Mouse (Mus musculus): ENCODE results near the gene Rsg1. TPM values are rescaled to one million over a fixed set of nuclear protein-coding genes. Genes with fewer than 3 reads are reported as not detected.
A peak's percentile ranks its signal among the peaks of the same experiment; 100 is the strongest.

The Rsg1 gene
- polyA plus RNA-seq, 1 experiment from 2014 or later, result 5.1 TPM

DNA sequence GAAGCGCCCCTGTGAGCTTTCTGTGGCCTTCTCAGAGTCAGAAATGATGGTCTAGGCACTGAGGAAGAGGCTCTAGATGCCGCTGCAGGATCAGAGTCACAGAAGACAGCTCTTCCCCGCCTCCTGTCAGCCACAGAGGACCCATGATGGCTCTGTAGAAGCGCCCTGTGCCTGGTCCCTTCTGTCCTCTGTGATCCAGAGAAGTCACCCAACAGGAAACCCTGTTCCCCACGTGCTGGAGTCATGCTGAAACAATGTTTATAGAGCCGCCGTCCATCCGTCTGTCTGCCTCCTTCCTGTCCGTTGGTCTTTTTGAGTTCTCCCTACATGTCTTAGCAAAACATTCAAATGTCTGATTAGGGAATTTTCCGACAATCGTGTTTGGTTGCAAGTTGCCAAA, 12.8 kb upstream of the Rsg1 start:
- DNase-seq (ENCODE audit: low spot score) (no peak), ATAC-seq (ENCODE audit: low read depth) (no peak)
- H3K9ac ChIP-seq (ENCODE audit: low read depth, low read length), result no peak overlapping the region
- no peaks in the 10 kb centered on the region for H3K4me1 ChIP-seq (ENCODE audit: control insufficient read depth, insufficient read depth, low read length)
- H3K27ac ChIP-seq (replicated peaks; ENCODE audit: low read depth, low read length), result no peak overlapping the region; the same call in 1 of the 2 replicates
- no peak overlapping the region for H3K4me2 ChIP-seq (ENCODE audit: low read depth, low read length)
- peaks cover 64% of the 10 kb centered on the region for H3K36me3 ChIP-seq (ENCODE audit: control insufficient read depth, insufficient read depth, low read length)
- H3K9me3 ChIP-seq (ENCODE audit: control insufficient read depth, low read length), result no peaks in the 10 kb centered on the region
- H3K4me3 ChIP-seq (ENCODE audit: low read depth, low read length), result no peak overlapping the region
- no peaks in the 10 kb centered on the region for H3K27me3 ChIP-seq (replicated peaks; ENCODE audit: control insufficient read depth, insufficient read depth, low read length)
- 83% methylated on average over 11 of the region's 11 CpGs for WGBS

DNA sequence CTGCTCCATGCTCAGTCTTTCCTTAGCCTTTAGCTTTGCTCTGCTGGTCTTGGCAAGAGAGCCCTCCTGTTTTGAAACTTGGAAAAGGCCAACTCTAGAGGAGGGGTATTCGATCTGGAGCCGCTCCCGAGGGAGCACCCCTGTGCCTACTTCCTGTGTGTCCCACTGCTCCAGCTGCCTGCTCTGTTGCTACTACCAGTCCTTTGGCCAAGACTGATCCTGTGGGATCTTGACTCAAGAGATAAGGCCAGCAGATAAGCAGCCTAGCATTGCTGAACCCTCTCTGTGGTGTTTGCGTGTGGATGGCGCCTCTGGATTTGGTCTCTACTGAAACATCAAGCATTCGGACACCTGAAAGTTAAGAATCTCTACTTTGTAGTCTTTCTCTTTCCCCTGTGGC, 11.6 kb upstream of the Rsg1 start:
- Histone ChIP-seq H3K4me1 (ENCODE audit: control insufficient read depth, insufficient read depth, low read length) (no peaks in the 10 kb centered on the region), H3K9ac (ENCODE audit: low read depth, low read length) (no peak overlapping the region), H3K27ac (replicated peaks; ENCODE audit: low read depth, low read length) (no peak overlapping the region), H3K9me3 (ENCODE audit: control insufficient read depth, low read length) (no peaks in the 10 kb centered on the region), H3K4me2 (ENCODE audit: low read depth, low read length) (no peak overlapping the region), H3K4me3 (ENCODE audit: low read depth, low read length) (no peak overlapping the region), H3K36me3 (ENCODE audit: control insufficient read depth, insufficient read depth, low read length) (peaks cover 51% of the 10 kb centered on the region), H3K27me3 (replicated peaks; ENCODE audit: control insufficient read depth, insufficient read depth, low read length) (no peaks in the 10 kb centered on the region)
- no peak for ATAC-seq (ENCODE audit: low read depth)
- WGBS, result 85% methylated on average over 6 of the region's 6 CpGs
- no peak for DNase-seq (ENCODE audit: low spot score)

GRCm38 (mm10) chr4:141204580-141205061, 9.1 kb upstream of the Rsg1 start:
- Histone ChIP-seq H3K27me3 (replicated peaks; ENCODE audit: control insufficient read depth, insufficient read depth, low read length) (no peaks in the 10 kb centered on the region), H3K4me1 (ENCODE audit: control insufficient read depth, insufficient read depth, low read length) (no peaks in the 10 kb centered on the region), H3K4me2 (ENCODE audit: low read depth, low read length) (no peak overlapping the region), H3K9ac (ENCODE audit: low read depth, low read length) (no peak overlapping the region), H3K27ac (replicated peaks; ENCODE audit: low read depth, low read length) (no peak overlapping the region), H3K9me3 (ENCODE audit: control insufficient read depth, low read length) (no peaks in the 10 kb centered on the region), H3K4me3 (ENCODE audit: low read depth, low read length) (no peak overlapping the region), H3K36me3 (ENCODE audit: control insufficient read depth, insufficient read depth, low read length) (peaks cover 31% of the 10 kb centered on the region)
- peak; percentile 78 for ATAC-seq (ENCODE audit: low read depth)
- DNase-seq (ENCODE audit: low spot score), result peak; percentile 55
- 74% methylated on average over 4 of the region's 4 CpGs for WGBS

GRCm38 (mm10) chr4:141207081-141207480, 6.7 kb upstream of the Rsg1 start:
- Histone ChIP-seq H3K27me3 (replicated peaks; ENCODE audit: control insufficient read depth, insufficient read depth, low read length) (no peaks in the 10 kb centered on the region), H3K27ac (replicated peaks; ENCODE audit: low read depth, low read length) (no peak overlapping the region), H3K36me3 (ENCODE audit: control insufficient read depth, insufficient read depth, low read length) (peaks cover 10% of the 10 kb centered on the region), H3K4me2 (ENCODE audit: low read depth, low read length) (no peak overlapping the region), H3K9ac (ENCODE audit: low read depth, low read length) (no peak overlapping the region), H3K4me3 (ENCODE audit: low read depth, low read length) (no peak overlapping the region), H3K4me1 (ENCODE audit: control insufficient read depth, insufficient read depth, low read length) (no peaks in the 10 kb centered on the region), H3K9me3 (ENCODE audit: control insufficient read depth, low read length) (no peaks in the 10 kb centered on the region)
- no peak for ATAC-seq (ENCODE audit: low read depth)
- no peak for DNase-seq (ENCODE audit: low spot score)
- WGBS, result 90% methylated on average over 5 of the region's 5 CpGs

DNA sequence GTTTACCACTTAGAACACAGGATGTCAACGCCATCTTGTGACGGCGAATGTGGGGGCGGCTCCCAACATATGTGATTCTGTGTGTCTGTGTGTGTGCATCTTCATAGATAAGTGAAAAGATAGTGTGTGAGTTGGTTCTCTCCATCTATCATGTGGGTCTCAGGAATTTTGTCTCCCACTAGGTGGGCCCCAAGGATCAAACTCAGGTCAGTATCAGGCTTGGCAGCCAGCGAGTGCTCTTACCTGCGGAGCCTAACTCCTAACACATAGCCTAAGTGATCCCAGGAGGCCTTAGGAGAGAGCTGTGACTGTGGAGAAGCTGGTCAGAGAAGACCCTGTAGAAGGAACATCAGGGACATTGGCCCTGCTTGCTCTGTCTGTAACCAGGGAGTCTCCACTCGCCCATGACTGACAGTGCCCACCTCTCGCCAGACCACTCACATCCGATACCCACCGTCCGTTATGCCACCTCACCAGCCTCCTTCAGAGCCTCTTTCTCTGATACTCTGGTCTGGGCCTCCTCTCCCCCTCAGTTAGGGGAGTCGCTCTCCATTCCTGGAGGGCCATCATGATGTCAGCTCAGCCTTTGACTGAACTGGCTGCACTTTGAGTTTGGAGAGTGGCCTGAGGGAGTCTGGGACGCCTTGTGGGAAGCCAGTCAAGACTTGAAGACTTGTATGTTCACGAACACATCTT, 3.1 kb upstream of the Rsg1 start:
- no peak for DNase-seq (ENCODE audit: low spot score)
- peaks cover 7% of the 10 kb centered on the region; the same call in 1 of the 2 replicates for H3K4me1 ChIP-seq (ENCODE audit: control insufficient read depth, insufficient read depth, low read length)
- H3K9me3 ChIP-seq (ENCODE audit: control insufficient read depth, low read length), result no peaks in the 10 kb centered on the region
- peak overlapping the region; percentile 51 for H3K4me2 ChIP-seq (ENCODE audit: low read depth, low read length)
- ATAC-seq (ENCODE audit: low read depth), result no peak
- no peaks in the 10 kb centered on the region for H3K36me3 ChIP-seq (ENCODE audit: control insufficient read depth, insufficient read depth, low read length)
- peak overlapping the region; percentile 45; the same call in 1 of the 2 replicates for H3K9ac ChIP-seq (ENCODE audit: low read depth, low read length)
- H3K27ac ChIP-seq (replicated peaks; ENCODE audit: low read depth, low read length), result peak overlapping the region; percentile 67
- H3K4me3 ChIP-seq (ENCODE audit: low read depth, low read length), result peak overlapping the region; percentile 34
- no peaks in the 10 kb centered on the region for H3K27me3 ChIP-seq (replicated peaks; ENCODE audit: control insufficient read depth, insufficient read depth, low read length)
- WGBS, result 72% methylated on average over 14 of the region's 14 CpGs

GRCm38 (mm10) chr4:141211646-141212045, 2.1 kb upstream of the Rsg1 start:
- no peak overlapping the region for H3K4me2 ChIP-seq (ENCODE audit: low read depth, low read length)
- ATAC-seq (ENCODE audit: low read depth) (no peak), DNase-seq (ENCODE audit: low spot score) (no peak)
- H3K9me3 ChIP-seq (ENCODE audit: control insufficient read depth, low read length), result no peaks in the 10 kb centered on the region
- H3K36me3 ChIP-seq (ENCODE audit: control insufficient read depth, insufficient read depth, low read length), result no peaks in the 10 kb centered on the region
- H3K27ac ChIP-seq (replicated peaks; ENCODE audit: low read depth, low read length), result no peak overlapping the region
- H3K27me3 ChIP-seq (replicated peaks; ENCODE audit: control insufficient read depth, insufficient read depth, low read length), result no peaks in the 10 kb centered on the region
- WGBS, result 94% methylated on average over 4 of the region's 4 CpGs
- H3K9ac ChIP-seq (ENCODE audit: low read depth, low read length), result no peak overlapping the region
- peaks cover 7% of the 10 kb centered on the region; the same call in 1 of the 2 replicates for H3K4me1 ChIP-seq (ENCODE audit: control insufficient read depth, insufficient read depth, low read length)
- no peak overlapping the region for H3K4me3 ChIP-seq (ENCODE audit: low read depth, low read length)

- peak overlapping the region; percentile 54; the same call in 1 of the 2 replicates for H3K4me3 ChIP-seq (ENCODE audit: low read depth, low read length)
- no peaks in the 10 kb centered on the region for H3K36me3 ChIP-seq (ENCODE audit: control insufficient read depth, insufficient read depth, low read length)
- peak overlapping the region; percentile 83 for H3K4me2 ChIP-seq (ENCODE audit: low read depth, low read length)
- 85% methylated on average over 9 of the region's 9 CpGs for WGBS
- H3K27me3 ChIP-seq (replicated peaks; ENCODE audit: control insufficient read depth, insufficient read depth, low read length), result no peaks in the 10 kb centered on the region
- peaks cover 7% of the 10 kb centered on the region; the same call in 1 of the 2 replicates for H3K4me1 ChIP-seq (ENCODE audit: control insufficient read depth, insufficient read depth, low read length)
- no peaks in the 10 kb centered on the region for H3K9me3 ChIP-seq (ENCODE audit: control insufficient read depth, low read length)
- peak overlapping the region; percentile 67; the same call in 1 of the 2 replicates for H3K9ac ChIP-seq (ENCODE audit: low read depth, low read length)
- DNase-seq (ENCODE audit: low spot score) (no peak), ATAC-seq (ENCODE audit: low read depth) (no peak)
- peak overlapping the region; percentile 65; the same call in 1 of the 2 replicates for H3K27ac ChIP-seq (replicated peaks; ENCODE audit: low read depth, low read length)
Measured at GRCm38 (mm10) chr4:141212892-141213291, 864 bp upstream of the Rsg1 start.

DNA sequence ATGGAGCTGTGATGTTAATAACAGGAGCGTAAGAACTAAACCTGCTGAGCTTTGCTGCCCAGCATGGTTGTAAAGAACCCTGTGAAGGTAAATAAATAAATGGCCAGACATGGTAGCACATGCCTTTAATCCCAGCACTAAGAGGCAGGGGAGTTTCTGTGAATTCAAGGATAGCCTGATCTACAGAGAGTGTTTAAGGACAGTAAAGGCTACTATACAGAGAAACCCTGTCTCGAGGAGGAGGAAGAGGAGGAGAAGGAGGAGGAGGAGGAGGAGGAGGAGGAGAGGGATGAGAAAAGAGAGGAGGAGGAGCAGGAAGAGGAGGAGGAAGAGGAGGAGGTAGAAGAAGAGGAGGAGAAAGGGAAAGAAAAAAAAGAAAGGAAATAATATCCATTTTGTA, 414 bp upstream of the Rsg1 start:
- ATAC-seq (ENCODE audit: low read depth), result no peak

More for the DNA sequence above, 414 bp upstream of the Rsg1 start:
- Histone ChIP-seq H3K4me1 (ENCODE audit: control insufficient read depth, insufficient read depth, low read length) (peaks cover 7% of the 10 kb centered on the region; the same call in 1 of the 2 replicates), H3K27me3 (replicated peaks; ENCODE audit: control insufficient read depth, insufficient read depth, low read length) (no peaks in the 10 kb centered on the region), H3K4me3 (ENCODE audit: low read depth, low read length) (peak overlapping the region; percentile 54), H3K4me2 (ENCODE audit: low read depth, low read length) (peak overlapping the region; percentile 83), H3K27ac (replicated peaks; ENCODE audit: low read depth, low read length) (peak overlapping the region; percentile 65), H3K36me3 (ENCODE audit: control insufficient read depth, insufficient read depth, low read length) (no peaks in the 10 kb centered on the region), H3K9me3 (ENCODE audit: control insufficient read depth, low read length) (no peaks in the 10 kb centered on the region), H3K9ac (ENCODE audit: low read depth, low read length) (peak overlapping the region; percentile 67)
- WGBS, result 42% methylated on average over 2 of the region's 2 CpGs
- DNase-seq (ENCODE audit: low spot score), result no peak
